Mouse (Mus musculus): Measurements from ENCODE around the gene Ssc4d. TPM values are rescaled to one million over a fixed set of nuclear protein-coding genes. Genes with fewer than 3 reads are reported as not detected.

Ssc4d gene
- polyA plus RNA-seq, 1 experiment from 2014 or later: 1.0 TPM

- no peak for ATAC-seq (ENCODE audit: extremely low read depth, insufficient number of reproducible peaks, low FRiP score, low TSS enrichment)
- Histone ChIP-seq H3K36me3 (peaks cover 85% of the 10 kb centered on the region), H3K4me3 (no peak overlapping the region), H3K27me3 (replicated peaks) (no peaks in the 10 kb centered on the region), H3K4me1 (peaks cover 47% of the 10 kb centered on the region), H3K9me3 (no peaks in the 10 kb centered on the region), H3K27ac (replicated peaks) (no peak overlapping the region), H3K9ac (no peak overlapping the region), H3K4me2 (no peak overlapping the region)
- WGBS: 95% methylated on average over 5 of the region's 5 CpGs
These were observed 55.7 kb downstream of the Ssc4d start for GRCm38 (mm10) chr5:135918593-135918992.

- Histone ChIP-seq H3K27ac (replicated peaks) (no peak overlapping the region), H3K36me3 (peaks cover 84% of the 10 kb centered on the region), H3K4me2 (no peak overlapping the region), H3K9ac (no peak overlapping the region), H3K27me3 (replicated peaks) (no peaks in the 10 kb centered on the region), H3K4me3 (no peak overlapping the region), H3K4me1 (peaks cover 52% of the 10 kb centered on the region), H3K9me3 (no peaks in the 10 kb centered on the region)
- no peak for ATAC-seq (ENCODE audit: extremely low read depth, insufficient number of reproducible peaks, low FRiP score, low TSS enrichment)
- WGBS: 93% methylated on average over 5 of the region's 5 CpGs
These were observed 56.3 kb downstream of the Ssc4d start for GRCm38 (mm10) chr5:135918059-135918437.

GRCm38 (mm10) chr5:135917327-135918058, 56.8 kb downstream of the Ssc4d start:
- no peaks in the 10 kb centered on the region for H3K27me3 ChIP-seq (replicated peaks)
- H3K4me2 ChIP-seq: no peak overlapping the region
- H3K4me3 ChIP-seq: no peak overlapping the region
- no peak for ATAC-seq (ENCODE audit: extremely low read depth, insufficient number of reproducible peaks, low FRiP score, low TSS enrichment)
- no peak overlapping the region for H3K9ac ChIP-seq
- WGBS: 87% methylated on average over 8 of the region's 8 CpGs
- peaks cover 83% of the 10 kb centered on the region for H3K36me3 ChIP-seq
- no peak overlapping the region for H3K27ac ChIP-seq (replicated peaks)
- H3K4me1 ChIP-seq: peaks cover 55% of the 10 kb centered on the region
- H3K9me3 ChIP-seq: no peaks in the 10 kb centered on the region

- Histone ChIP-seq H3K27me3 (replicated peaks) (no peaks in the 10 kb centered on the region), H3K27ac (replicated peaks) (peak overlapping the region; percentile 98), H3K9me3 (no peaks in the 10 kb centered on the region), H3K4me2 (no peak overlapping the region), H3K9ac (no peak overlapping the region), H3K4me1 (peaks cover 63% of the 10 kb centered on the region), H3K4me3 (no peak overlapping the region), H3K36me3 (peaks cover 83% of the 10 kb centered on the region)
- 85% methylated on average over 3 of the region's 3 CpGs for WGBS
- no peak for ATAC-seq (ENCODE audit: extremely low read depth, insufficient number of reproducible peaks, low FRiP score, low TSS enrichment)
These were observed 57.7 kb downstream of the Ssc4d start for GRCm38 (mm10) chr5:135916601-135917000.

- ATAC-seq (ENCODE audit: extremely low read depth, insufficient number of reproducible peaks, low FRiP score, low TSS enrichment): no peak
These were observed 58.2 kb downstream of the Ssc4d start for GRCm38 (mm10) chr5:135916051-135916565.

GRCm38 (mm10) chr5:135914156-135914555, 60.2 kb downstream of the Ssc4d start:
- Histone ChIP-seq H3K9ac (peak overlapping the region; percentile 50; the same call in 1 of the 2 replicates), H3K4me1 (peaks cover 62% of the 10 kb centered on the region), H3K9me3 (no peaks in the 10 kb centered on the region), H3K36me3 (peaks cover 83% of the 10 kb centered on the region), H3K4me3 (no peak overlapping the region), H3K4me2 (peak overlapping the region; percentile 54), H3K27ac (replicated peaks) (peak overlapping the region; percentile 98), H3K27me3 (replicated peaks) (no peaks in the 10 kb centered on the region)
- 38% methylated on average over 6 of the region's 6 CpGs for WGBS
- peak; percentile 66; the same call in 1 of the 2 replicates for ATAC-seq (ENCODE audit: extremely low read depth, insufficient number of reproducible peaks, low FRiP score, low TSS enrichment)

More at GRCm38 (mm10) chr5:135916051-135916565, 58.2 kb downstream of the Ssc4d start:
- 63% methylated on average over 6 of the region's 6 CpGs for WGBS
- Histone ChIP-seq H3K4me1 (peaks cover 63% of the 10 kb centered on the region), H3K9me3 (no peaks in the 10 kb centered on the region), H3K4me3 (no peak overlapping the region), H3K9ac (peak overlapping the region; percentile 40; the same call in 1 of the 2 replicates), H3K27me3 (replicated peaks) (no peaks in the 10 kb centered on the region), H3K27ac (replicated peaks) (peak overlapping the region; percentile 98), H3K4me2 (no peak overlapping the region), H3K36me3 (peaks cover 83% of the 10 kb centered on the region)

GRCm38 (mm10) chr5:135913201-135913600, 61.1 kb downstream of the Ssc4d start:
- Histone ChIP-seq H3K36me3 (peaks cover 83% of the 10 kb centered on the region), H3K4me3 (no peak overlapping the region), H3K9me3 (no peaks in the 10 kb centered on the region), H3K4me1 (peaks cover 69% of the 10 kb centered on the region), H3K27ac (replicated peaks) (peak overlapping the region; percentile 98), H3K9ac (peak overlapping the region; percentile 9; the same call in 1 of the 2 replicates), H3K4me2 (no peak overlapping the region), H3K27me3 (replicated peaks) (no peaks in the 10 kb centered on the region)
- 67% methylated on average over 5 of the region's 5 CpGs for WGBS
- ATAC-seq (ENCODE audit: extremely low read depth, insufficient number of reproducible peaks, low FRiP score, low TSS enrichment): no peak

- H3K4me3 ChIP-seq: no peak overlapping the region
- H3K4me1 ChIP-seq: peaks cover 75% of the 10 kb centered on the region
- ATAC-seq (ENCODE audit: extremely low read depth, insufficient number of reproducible peaks, low FRiP score, low TSS enrichment): no peak
- H3K36me3 ChIP-seq: peaks cover 84% of the 10 kb centered on the region
- H3K9ac ChIP-seq: no peak overlapping the region
- 79% methylated on average over 11 of the region's 11 CpGs for WGBS
- H3K9me3 ChIP-seq: no peaks in the 10 kb centered on the region
- H3K4me2 ChIP-seq: no peak overlapping the region
- H3K27me3 ChIP-seq (replicated peaks): no peaks in the 10 kb centered on the region
- H3K27ac ChIP-seq (replicated peaks): no peak overlapping the region
These were observed 62.6 kb downstream of the Ssc4d start for GRCm38 (mm10) chr5:135911633-135912220.

GRCm38 (mm10) chr5:135910813-135911212, 63.5 kb downstream of the Ssc4d start:
- peaks cover 75% of the 10 kb centered on the region for H3K4me1 ChIP-seq
- H3K27me3 ChIP-seq (replicated peaks): no peaks in the 10 kb centered on the region
- 88% methylated on average over 25 of the region's 25 CpGs for WGBS
- no peak for ATAC-seq (ENCODE audit: extremely low read depth, insufficient number of reproducible peaks, low FRiP score, low TSS enrichment)
- no peak overlapping the region for H3K4me2 ChIP-seq
- no peak overlapping the region for H3K9ac ChIP-seq
- peaks cover 79% of the 10 kb centered on the region for H3K36me3 ChIP-seq
- H3K4me3 ChIP-seq: no peak overlapping the region
- H3K27ac ChIP-seq (replicated peaks): no peak overlapping the region
- H3K9me3 ChIP-seq: no peaks in the 10 kb centered on the region
